Mouse (Mus musculus): ENCODE data around the gene Dnm3. TPM values are rescaled to one million over a fixed set of nuclear protein-coding genes. Genes with fewer than 3 reads are reported as not detected.

Gene Dnm3
- polyA plus RNA-seq, 1 experiment from 2014 or later: 8.3 TPM

DNA sequence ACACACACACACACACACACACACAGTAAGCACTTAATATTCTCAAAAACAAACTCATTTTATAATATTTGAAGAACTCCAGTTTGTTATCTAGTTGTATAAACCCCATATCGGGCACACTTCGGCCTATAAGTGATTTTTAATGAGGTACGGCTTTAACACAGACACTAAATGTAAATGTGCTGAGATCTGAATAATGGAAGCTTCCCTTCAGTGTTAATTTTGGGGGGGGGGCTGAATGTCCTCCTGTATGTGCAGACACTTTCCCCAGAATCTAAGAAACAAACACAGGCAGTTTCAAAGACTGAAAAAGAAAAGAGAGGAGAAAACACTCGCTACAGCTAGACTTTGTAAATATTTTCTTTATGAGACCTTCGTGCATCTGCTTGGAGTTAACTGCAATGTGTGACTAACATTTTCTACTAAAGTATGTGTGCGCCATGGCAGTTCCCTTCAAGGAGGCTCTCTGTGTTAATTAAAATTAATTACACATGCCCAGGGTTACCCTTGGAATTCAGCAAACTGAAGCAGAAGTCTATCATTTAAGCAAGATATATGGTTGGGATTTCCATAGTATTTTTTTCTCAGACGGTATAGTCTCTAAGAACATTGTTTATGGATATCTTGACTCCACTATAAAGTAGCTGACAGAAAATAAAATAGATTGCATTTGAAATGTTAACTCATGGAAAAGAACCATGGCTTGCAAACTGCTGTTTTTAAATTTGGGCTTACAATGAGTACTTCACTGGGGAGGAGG, 356.2 kb downstream of the Dnm3 start:
- DNase-seq (ENCODE audit: low spot score) (peak; percentile 70), ATAC-seq (replicated peaks; ENCODE audit: low FRiP score, low read depth) (no peak)
- H3K9ac ChIP-seq (ENCODE audit: low read depth, low read length): no peak overlapping the region
- H3K36me3 ChIP-seq (ENCODE audit: insufficient read depth, low read length): no peaks in the 10 kb centered on the region
- H3K27me3 ChIP-seq (ENCODE audit: insufficient read depth, low read length): no peaks in the 10 kb centered on the region
- no peaks in the 10 kb centered on the region for H3K9me3 ChIP-seq (replicated peaks; ENCODE audit: low read length)
- TF ChIP-seq CTCF (IDR thresholded peaks at IDR 0.05; ENCODE audit: low read depth): no peak
- no peak overlapping the region for H3K4me3 ChIP-seq (replicated peaks; ENCODE audit: low read depth, low read length)
- 45% methylated on average over 7 of the region's 7 CpGs for WGBS
- no peak overlapping the region for H3K4me2 ChIP-seq (ENCODE audit: low read length)
- H3K4me1 ChIP-seq (replicated peaks; ENCODE audit: insufficient read depth, low read length): no peaks in the 10 kb centered on the region
- H3K27ac ChIP-seq: no peak overlapping the region

DNA sequence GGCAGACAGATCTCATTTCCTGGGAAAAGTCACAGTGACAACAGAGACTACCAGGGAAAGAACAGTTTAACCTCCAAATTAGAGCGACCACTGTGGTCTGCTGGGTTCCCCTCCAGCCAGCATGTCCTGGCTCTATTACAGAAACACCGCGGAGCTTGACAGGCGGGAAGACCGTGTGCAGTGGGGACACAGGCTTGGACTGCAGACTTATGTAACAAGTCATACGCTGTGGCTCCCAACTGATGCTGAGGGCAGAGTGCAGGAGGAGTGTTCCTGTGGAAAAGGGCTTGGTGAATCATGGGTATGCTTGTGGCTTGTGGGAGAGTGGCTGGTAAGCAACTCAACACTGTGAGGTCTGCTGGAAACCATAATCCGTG, 368.4 kb downstream of the Dnm3 start:
- Histone ChIP-seq H3K4me2 (ENCODE audit: low read length) (no peak overlapping the region), H3K9ac (ENCODE audit: low read depth, low read length) (no peak overlapping the region), H3K27ac (no peak overlapping the region), H3K4me1 (replicated peaks; ENCODE audit: insufficient read depth, low read length) (no peaks in the 10 kb centered on the region), H3K27me3 (ENCODE audit: insufficient read depth, low read length) (no peaks in the 10 kb centered on the region), H3K9me3 (replicated peaks; ENCODE audit: low read length) (no peaks in the 10 kb centered on the region), H3K4me3 (replicated peaks; ENCODE audit: low read depth, low read length) (no peak overlapping the region), H3K36me3 (ENCODE audit: insufficient read depth, low read length) (no peaks in the 10 kb centered on the region)
- no peak for TF ChIP-seq CTCF (IDR thresholded peaks at IDR 0.05; ENCODE audit: low read depth)
- WGBS: 56% methylated on average over 7 of the region's 7 CpGs
- no peak for ATAC-seq (replicated peaks; ENCODE audit: low FRiP score, low read depth)
- DNase-seq (ENCODE audit: low spot score): peak; percentile 14

DNA sequence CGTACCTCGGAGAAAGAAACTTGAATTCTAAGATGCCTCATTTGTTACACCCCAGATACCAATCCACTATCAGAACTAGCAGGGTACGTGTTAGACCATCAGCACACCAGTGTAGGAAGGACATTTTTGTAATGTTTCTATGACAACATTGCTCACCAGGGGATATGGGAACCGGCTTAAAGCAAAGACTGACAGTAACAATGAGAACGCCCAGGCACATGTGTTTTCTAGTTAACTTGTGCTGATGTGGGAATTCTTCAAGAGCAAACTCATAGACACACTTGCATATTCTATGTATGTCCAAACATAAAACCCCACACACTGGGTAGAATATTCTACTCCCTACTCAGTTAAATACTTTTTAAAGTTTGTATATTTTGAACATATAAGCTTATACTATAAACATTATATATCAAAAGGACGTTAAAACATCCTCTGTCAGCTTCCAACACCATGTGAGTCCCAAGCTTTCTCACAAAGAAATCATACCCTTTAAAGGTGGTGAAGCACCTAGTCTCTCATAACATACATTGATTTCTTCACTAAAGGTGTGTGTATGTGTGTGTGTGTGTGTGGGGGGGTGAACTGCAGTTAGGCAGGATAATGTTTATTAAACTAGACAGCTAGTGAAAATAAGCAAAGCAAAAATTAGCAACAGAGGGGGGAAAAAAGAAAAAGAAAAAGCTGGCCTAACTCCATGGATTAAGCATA, 369.0 kb downstream of the Dnm3 start:
- no peak for ATAC-seq (replicated peaks; ENCODE audit: low FRiP score, low read depth)
- Histone ChIP-seq H3K27ac (no peak overlapping the region), H3K9me3 (replicated peaks; ENCODE audit: low read length) (no peaks in the 10 kb centered on the region), H3K36me3 (ENCODE audit: insufficient read depth, low read length) (no peaks in the 10 kb centered on the region), H3K27me3 (ENCODE audit: insufficient read depth, low read length) (no peaks in the 10 kb centered on the region), H3K4me2 (ENCODE audit: low read length) (no peak overlapping the region), H3K4me3 (replicated peaks; ENCODE audit: low read depth, low read length) (no peak overlapping the region), H3K4me1 (replicated peaks; ENCODE audit: insufficient read depth, low read length) (no peaks in the 10 kb centered on the region), H3K9ac (ENCODE audit: low read depth, low read length) (no peak overlapping the region)
- TF ChIP-seq CTCF (IDR thresholded peaks at IDR 0.05; ENCODE audit: low read depth): no peak
- DNase-seq (ENCODE audit: low spot score): no peak
- WGBS: 77% methylated on average over 6 of the region's 6 CpGs

DNA sequence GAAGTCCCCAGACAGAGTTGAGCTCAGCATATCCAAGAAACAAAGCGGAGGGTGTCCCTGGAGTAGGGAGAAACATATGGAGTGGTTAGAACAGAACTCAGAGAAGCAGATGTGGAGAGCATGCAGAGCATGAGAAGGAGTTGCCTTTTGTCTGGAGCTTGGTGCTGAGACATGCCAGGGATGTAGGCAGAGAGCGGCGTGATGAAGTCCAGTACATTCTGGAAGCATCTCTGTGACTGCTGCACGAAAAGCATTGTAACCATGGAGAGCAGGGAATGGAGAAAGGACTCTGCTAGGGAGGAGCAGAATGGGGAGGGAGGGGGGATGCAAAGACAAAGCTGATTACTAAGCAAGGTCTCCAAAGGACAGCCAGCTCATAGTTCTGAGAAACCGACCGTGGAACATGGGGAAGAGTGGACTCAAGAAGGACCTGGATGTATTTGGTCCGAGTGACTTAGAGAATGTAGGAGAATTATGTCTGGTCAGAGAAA, 369.6 kb downstream of the Dnm3 start:
- no peak for TF ChIP-seq CTCF (IDR thresholded peaks at IDR 0.05; ENCODE audit: low read depth)
- Histone ChIP-seq H3K27ac (no peak overlapping the region), H3K9me3 (replicated peaks; ENCODE audit: low read length) (no peaks in the 10 kb centered on the region), H3K36me3 (ENCODE audit: insufficient read depth, low read length) (no peaks in the 10 kb centered on the region), H3K4me1 (replicated peaks; ENCODE audit: insufficient read depth, low read length) (no peaks in the 10 kb centered on the region), H3K27me3 (ENCODE audit: insufficient read depth, low read length) (no peaks in the 10 kb centered on the region), H3K9ac (ENCODE audit: low read depth, low read length) (no peak overlapping the region), H3K4me3 (replicated peaks; ENCODE audit: low read depth, low read length) (no peak overlapping the region), H3K4me2 (ENCODE audit: low read length) (no peak overlapping the region)
- DNase-seq (ENCODE audit: low spot score): no peak
- ATAC-seq (replicated peaks; ENCODE audit: low FRiP score, low read depth): no peak
- WGBS: 77% methylated on average over 7 of the region's 7 CpGs

DNA sequence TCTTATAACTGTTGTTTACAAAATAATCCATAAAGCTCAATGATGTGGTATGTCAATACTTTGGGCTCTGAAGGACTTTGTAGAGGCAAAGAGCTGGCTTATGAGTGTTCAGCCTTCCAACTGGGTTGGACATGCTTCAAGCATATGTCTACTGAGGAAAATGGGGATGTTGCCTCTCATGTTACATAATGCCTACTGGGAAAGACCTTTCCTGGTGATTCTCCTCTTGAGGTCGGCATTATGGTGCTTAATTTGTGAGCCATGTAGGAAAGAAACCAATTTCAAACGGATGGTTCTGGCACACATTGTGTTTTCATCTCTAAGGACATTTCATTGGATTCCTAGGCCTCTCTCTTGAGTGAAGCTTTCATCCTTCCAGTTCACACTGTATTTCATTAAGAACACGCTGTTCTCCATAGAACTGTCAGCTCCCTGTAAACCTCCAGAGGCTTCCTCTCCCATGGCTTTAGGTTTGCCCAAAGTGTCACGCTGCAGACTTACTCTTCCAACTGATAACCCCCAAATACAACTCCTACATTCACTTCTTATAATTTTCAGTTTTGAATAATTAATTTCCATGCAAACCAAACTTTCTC, 370.7 kb downstream of the Dnm3 start:
- H3K9me3 ChIP-seq (replicated peaks; ENCODE audit: low read length): no peaks in the 10 kb centered on the region
- no peaks in the 10 kb centered on the region for H3K36me3 ChIP-seq (ENCODE audit: insufficient read depth, low read length)
- H3K4me3 ChIP-seq (replicated peaks; ENCODE audit: low read depth, low read length): no peak overlapping the region
- H3K27me3 ChIP-seq (ENCODE audit: insufficient read depth, low read length): no peaks in the 10 kb centered on the region
- no peak for TF ChIP-seq CTCF (IDR thresholded peaks at IDR 0.05; ENCODE audit: low read depth)
- H3K27ac ChIP-seq: no peak overlapping the region
- DNase-seq (ENCODE audit: low spot score) (no peak), ATAC-seq (replicated peaks; ENCODE audit: low FRiP score, low read depth) (no peak)
- 80% methylated on average over 4 of the region's 4 CpGs for WGBS
- H3K9ac ChIP-seq (ENCODE audit: low read depth, low read length): no peak overlapping the region
- no peak overlapping the region for H3K4me2 ChIP-seq (ENCODE audit: low read length)
- H3K4me1 ChIP-seq (replicated peaks; ENCODE audit: insufficient read depth, low read length): no peaks in the 10 kb centered on the region

DNA sequence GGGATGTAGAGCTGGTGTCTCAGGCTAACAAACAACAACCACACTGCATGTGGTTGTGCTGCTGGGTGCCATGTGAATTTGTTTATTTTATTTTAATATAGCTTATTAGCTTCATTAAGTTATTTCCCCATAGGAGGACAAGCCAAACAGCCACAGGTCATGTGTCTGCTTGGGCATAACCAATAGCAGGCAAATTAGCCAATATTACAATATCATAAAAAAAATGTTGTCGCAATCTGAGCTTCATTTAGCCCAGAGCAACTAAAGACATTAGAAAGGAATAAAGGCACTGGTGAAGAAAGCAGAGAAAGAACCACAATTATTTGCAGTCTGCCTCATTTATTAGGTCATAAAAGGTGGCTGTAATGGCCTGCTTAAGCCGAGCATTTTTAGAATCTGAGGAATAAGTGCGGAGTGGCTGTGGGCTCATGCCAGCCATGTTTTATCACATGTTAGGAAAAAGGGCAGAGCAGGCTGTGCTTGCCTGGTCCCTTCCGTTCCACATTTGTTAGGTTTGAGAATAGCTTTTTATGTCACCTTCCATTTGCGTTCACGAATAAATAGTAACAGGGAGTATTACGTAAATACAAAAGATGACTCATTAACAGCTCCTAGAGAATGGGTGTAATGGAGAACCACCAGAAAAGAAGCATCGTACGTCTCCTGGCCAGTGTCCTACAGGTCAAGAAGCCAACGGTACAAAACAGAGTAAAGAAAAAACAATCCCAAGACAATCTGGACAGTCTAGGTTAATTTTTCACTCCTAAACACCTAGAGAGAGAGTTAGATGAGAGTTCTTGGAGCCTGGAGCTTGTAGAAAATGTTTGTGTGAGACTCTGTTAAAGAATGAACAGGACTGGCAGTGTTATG, 376.6 kb downstream of the Dnm3 start:
- no peak overlapping the region for H3K9ac ChIP-seq (ENCODE audit: low read depth, low read length)
- 63% methylated on average over 10 of the region's 10 CpGs for WGBS
- no peak for DNase-seq (ENCODE audit: low spot score)
- no peak overlapping the region for H3K4me2 ChIP-seq (ENCODE audit: low read length)
- no peak for ATAC-seq (replicated peaks; ENCODE audit: low FRiP score, low read depth)
- no peak overlapping the region for H3K27ac ChIP-seq
- no peak overlapping the region for H3K4me3 ChIP-seq (replicated peaks; ENCODE audit: low read depth, low read length)
- no peaks in the 10 kb centered on the region for H3K9me3 ChIP-seq (replicated peaks; ENCODE audit: low read length)
- no peak for TF ChIP-seq CTCF (IDR thresholded peaks at IDR 0.05; ENCODE audit: low read depth)
- H3K36me3 ChIP-seq (ENCODE audit: insufficient read depth, low read length): no peaks in the 10 kb centered on the region
- no peaks in the 10 kb centered on the region for H3K27me3 ChIP-seq (ENCODE audit: insufficient read depth, low read length)
- no peaks in the 10 kb centered on the region for H3K4me1 ChIP-seq (replicated peaks; ENCODE audit: insufficient read depth, low read length)

Data from kidney, postnatal 0 days (tissue).